Mouse (Mus musculus): ENCODE results near the gene Peli2.

Gene Peli2

DNA sequence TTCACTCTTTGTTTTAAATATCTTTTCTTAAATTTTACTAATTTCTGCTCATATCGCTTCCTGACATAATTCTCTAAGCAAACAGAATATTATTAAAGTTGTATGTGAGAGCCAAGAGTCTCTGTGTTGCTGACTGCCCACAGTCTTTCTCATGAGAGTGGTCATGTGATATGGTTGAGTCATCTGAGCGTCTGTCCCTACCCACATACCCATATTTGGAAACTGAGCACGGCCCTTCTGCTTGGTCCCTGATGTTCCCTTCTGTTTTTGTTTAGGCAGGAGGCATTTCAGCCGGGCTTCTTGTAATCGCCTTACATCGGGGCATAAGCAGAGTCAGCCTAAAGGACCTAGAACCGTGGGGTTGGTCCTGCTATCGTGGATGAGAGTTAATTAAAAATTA, 68.7 kb downstream of the Peli2 start:
- DNase-seq (ENCODE audit: low spot score in 2 of 2): no peak

DNA sequence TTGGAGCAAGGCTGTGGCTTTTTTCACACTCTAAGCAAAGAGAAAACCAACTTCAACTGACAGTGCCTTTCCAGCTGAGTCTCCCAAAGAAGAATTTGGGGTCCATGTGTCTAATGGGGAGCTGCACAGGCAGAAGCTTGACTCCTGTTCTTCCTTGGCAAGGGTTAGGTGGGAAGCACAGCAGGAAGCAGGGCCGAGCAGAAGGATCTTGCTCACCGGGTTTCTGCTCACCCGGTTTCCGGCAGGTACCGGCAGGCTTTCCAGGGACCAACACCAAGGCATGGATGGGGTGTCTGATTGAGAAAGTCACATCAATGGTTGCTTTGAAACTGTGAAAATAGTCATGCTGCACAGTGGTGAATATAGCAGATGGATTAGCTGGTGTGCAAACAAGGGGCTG, 70.3 kb downstream of the Peli2 start:
- DNase-seq (ENCODE audit: low spot score in 2 of 2): no peak

DNA sequence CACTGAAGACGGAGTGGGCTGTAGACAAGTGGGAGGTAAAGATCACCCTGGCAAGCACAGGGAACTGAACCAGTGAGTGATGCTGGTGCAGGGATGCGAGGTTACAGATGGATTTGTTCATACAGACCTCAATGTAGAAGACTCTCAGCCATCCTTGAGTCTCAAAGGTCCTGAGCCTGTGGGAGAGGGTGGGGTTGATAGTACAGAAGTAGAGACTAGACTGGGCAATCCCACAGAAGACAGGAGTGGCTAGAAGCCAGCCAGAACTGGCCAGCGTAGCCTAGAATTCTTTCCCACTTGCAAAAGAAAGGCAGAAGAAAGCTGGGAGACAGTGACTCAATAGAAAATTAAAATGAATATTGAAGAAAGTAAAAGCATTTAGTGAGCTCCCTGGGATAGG, 71.3 kb downstream of the Peli2 start:
- DNase-seq (ENCODE audit: low spot score in 2 of 2): no peak

DNA sequence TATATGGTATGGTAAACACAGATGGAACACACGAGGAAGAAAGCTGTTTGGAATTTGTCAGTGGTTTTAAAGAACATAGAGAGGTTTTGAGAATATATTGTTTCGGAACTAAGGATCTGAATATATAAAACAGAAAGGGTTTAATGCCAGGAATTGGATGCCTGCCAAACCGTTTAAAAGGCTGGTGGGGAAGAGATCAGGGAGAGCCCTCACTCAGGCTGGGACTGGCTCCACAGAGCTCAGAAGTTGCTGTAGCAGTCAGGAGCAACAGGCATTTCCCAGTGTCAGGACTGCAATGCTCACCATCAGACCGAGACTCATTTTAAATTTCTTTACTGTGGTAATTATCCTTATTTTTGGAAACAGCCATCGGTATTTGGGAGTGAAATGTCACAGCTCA, 76.2 kb downstream of the Peli2 start:
- no peak for DNase-seq (ENCODE audit: low spot score in 2 of 2)

DNA sequence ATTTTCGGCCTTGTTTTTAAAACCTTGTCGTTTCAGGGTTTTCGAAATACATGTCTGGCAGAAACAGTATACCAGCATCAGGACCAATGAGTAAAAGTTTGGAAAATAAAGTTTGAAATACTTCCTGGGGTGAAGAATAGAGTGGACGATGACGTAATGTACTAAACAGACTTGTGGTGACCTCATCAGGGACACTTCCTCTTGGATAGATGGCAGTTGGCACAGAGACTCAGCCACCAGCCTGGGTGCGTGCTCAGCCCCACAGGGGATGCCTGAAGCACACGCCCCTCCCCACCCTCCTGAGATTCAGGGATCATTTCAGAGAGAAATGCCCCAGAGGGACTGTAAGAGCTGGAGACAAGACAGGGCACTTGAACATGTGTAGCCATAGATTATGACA, 76.7 kb downstream of the Peli2 start:
- DNase-seq (ENCODE audit: low spot score in 2 of 2): no peak

DNA sequence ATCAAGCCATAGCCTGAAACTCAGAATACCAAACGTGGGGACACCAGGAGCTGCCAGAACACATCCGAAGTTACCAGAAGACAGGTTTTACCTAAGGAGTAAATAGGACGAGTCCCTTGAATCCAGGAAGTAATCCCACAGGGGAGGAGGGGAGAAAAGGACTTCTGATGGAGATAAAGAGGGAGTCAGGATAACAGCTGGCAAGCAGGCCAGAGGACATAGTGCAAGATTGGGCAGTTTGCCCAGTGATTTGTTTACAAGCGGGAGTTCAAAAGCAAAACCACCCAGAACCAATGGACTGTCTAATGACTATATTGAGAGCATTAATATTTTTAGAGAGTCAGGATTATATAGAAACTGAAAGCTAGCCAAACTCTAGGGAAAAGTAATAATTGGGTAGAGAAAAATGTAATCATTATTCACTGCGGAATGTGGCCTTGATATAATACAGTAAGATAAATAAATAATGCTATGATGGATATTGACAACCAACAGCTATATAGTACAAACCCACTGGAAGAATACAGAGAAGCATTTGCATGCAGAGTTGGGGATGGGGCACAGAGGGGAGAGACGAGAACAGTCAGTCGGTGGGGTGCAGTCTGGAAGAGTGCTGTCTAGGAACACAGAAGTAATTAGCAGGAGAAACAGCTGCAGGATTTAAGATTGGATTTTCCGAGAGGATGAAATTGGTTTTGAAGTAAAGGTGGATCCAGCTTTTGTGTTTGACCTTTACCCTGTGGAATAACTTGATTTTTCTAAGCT, 77.7 kb downstream of the Peli2 start:
- no peak for DNase-seq (ENCODE audit: low spot score in 2 of 2)

DNA sequence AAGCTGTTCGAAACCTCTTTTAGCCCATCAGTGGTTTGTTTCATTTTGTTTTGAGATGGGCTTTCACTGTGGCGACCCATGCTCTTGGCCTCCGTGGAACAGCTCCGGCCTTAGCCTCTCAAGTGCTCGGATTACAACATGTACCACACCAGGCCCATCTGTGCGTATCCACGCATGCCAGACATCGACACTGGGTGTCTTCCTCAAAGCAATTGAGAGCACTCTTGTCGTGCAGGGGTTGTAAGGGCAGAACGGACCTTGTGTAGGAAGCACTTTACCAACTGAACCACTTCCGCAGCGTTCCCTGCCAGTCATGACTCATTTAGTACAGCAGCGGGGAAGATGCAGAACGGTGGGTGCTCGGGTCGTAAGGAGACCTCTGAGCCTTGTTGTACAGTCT, 78.3 kb downstream of the Peli2 start:
- no peak for DNase-seq (ENCODE audit: low spot score in 2 of 2)

DNA sequence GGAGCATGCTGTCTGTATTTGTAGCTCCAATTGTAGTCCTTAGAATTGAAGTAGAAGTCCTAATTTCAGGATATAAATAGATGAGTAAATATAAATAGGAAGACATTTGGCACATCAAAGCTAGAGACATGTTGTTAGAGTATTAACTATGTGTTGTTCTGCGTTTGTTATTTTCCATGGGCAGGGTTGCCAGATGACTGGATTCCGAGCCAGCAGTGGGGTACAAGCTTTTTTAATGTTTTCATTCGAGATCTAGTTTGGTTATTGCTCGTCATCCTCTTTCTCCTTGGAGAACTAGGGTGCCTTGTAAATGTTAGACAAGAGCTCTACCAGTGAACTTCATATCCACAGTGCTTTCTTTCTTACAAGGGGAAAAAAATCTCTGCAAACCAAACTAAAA, 78.9 kb downstream of the Peli2 start:
- no peak for DNase-seq (ENCODE audit: low spot score in 2 of 2)

DNA sequence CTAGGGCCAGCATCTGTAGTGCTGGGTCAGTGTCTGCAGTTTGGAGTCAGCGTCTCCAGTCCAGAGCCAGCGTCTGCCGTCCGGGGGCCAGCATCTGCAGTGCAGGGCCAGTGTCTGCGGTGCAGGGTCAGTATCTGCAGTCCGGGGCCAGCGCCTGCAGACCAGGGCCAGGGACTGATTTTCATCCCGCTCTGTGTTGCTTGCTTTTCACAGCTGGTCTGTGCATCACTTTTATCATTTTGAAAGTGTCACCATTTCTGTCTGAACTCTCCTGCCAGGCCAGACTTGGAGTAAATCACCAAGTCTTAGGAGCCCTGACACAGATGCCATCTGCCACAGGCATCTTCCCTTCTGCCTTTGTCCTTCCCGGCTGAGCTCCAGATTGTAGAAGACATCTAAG, 79.7 kb downstream of the Peli2 start:
- DNase-seq (ENCODE audit: low spot score in 2 of 2): no peak

DNA sequence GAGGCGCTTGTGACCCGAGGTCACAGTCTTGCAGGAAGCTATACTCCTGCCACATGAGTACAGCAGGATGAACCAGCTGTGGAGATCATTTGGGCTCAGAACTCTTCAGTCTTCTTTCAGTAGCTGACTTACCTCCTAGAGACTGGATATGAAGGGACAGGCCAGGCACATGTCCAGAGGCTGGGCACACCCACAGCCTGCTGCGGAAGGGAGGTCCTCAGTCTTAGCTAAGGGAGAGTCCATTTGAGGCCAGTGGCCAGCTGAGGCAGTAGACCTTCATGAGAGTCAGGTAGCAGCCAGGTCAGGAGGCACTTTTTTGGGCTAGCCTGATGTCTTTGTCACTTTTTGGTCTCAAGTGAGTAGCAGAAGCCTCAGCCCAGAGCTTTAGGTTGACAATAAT, 80.2 kb downstream of the Peli2 start:
- DNase-seq (ENCODE audit: low spot score in 2 of 2): no peak

DNA sequence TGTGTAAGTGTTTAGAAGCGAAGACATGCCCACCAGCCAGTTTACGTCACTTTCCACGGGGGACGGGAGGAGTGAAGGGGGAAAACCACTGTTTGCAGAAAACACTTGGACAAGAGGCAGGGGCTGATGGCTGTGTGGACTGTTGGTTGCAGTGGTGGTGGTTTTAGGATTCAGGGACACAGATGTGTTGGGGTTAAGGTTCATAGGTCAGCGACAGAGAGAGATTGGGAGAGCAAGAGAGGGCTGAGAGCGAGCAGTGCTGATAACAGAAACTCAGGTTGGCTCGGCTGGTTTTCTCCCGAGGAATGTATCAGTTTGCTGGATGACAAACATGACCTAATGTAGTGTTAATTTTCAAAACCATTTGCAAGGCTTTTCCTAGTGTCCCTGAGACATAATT, 80.8 kb downstream of the Peli2 start:
- DNase-seq (ENCODE audit: low spot score in 2 of 2): no peak

DNA sequence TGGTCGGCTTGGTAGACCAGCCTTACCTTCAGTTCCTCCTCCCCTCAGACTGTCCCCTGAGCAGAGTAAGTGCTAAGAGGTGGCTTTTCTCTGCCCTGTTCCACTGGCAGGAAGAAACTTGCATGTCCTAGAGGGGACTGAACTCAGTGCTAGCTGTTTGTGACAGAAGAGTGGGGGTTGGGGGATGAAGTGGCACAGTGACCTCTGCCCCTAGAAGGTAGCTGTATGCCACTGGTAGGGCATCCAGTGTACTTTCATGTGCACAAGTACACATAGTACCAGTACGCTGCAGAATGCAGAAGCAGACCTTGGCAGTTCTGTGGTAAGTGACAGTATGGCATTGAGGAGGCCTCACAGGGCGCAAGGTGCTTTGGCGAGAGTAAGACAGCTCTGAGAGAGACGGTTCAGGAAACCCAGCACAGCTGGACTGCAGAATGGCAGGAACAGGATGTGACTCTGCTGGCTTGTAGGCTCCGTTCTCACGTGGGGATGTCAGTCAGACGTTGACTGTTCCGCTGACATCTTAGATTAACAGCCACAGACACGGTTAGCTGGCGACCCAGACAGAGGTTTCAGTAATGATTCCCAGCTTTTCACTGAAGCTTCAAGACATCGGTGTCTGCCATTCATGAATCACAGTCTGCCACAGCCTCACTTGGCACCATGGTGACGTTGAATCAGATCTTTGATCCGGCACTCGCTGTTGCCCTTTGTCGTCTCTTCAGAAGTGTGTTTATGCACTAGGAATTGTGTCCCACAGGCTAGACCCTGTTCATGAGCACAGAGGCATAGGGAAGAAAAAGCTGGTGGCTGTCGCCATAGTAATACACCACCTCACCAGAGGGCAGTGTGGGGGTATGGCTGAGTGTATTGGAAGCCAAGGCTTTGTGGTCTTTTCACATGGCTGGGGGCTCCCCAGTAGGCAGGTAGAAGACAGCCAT, 81.7 kb downstream of the Peli2 start:
- no peak for DNase-seq (ENCODE audit: low spot score in 2 of 2)

DNA sequence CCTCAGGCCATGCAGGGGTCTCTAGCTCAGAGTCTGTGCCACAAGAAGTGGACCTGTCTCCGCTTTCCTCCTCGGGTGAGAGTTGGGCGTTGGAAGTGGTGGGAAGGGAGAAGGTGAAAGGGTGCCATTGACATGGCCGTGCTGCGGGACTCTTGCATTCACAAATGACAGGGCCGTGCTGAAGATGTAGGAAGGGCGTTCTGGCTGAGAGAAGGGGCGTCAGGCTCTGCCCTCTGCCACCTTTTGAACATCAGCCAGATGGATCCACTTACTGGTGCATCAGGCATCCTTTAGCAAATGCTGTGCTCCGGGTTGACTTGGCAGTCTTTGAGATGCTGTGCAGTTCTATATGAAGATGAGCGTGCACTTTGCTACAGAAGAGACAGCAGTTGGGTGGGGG, 84.4 kb downstream of the Peli2 start:
- DNase-seq (ENCODE audit: low spot score in 2 of 2): no peak

DNA sequence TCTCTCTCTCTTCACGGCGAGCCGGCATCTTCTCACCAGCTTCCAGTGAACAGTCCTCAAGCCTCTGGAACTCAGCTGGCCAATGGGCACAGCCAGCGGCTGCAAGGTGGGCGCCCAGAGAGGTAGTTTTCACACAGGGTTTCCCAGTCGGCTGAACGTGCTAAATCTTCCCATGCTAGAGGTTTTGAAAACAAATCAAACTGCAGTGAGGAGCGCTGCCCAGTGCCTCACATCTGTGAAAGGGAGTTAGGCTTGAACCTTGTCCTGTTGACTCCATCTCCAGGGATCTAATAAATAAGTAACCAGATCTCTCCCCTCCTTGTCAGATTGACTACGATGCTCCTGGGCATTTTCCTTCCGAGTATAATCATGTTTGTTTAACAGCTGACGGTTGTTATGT, 85.0 kb downstream of the Peli2 start:
- no peak for DNase-seq (ENCODE audit: low spot score in 2 of 2)

DNA sequence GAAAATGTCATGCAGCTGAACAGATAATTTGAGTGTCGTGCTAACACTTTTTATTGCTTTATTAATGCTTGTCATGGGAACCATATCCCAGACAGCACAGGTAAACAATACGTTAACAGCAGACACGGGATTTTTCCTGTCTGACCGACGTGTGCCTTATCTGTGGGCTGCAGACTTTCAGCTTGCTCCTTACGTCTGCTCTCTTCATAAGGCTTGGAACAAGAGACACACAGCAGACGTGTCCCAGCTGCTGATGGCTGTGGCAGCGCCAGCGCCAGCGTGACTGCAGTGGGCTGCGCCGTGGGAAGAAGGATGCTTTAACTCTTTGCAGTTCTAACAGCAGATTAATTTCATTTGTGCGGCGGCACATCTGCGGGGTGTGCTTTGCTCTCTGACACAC, 86.5 kb downstream of the Peli2 start:
- DNase-seq (ENCODE audit: low spot score in 2 of 2): no peak

DNA sequence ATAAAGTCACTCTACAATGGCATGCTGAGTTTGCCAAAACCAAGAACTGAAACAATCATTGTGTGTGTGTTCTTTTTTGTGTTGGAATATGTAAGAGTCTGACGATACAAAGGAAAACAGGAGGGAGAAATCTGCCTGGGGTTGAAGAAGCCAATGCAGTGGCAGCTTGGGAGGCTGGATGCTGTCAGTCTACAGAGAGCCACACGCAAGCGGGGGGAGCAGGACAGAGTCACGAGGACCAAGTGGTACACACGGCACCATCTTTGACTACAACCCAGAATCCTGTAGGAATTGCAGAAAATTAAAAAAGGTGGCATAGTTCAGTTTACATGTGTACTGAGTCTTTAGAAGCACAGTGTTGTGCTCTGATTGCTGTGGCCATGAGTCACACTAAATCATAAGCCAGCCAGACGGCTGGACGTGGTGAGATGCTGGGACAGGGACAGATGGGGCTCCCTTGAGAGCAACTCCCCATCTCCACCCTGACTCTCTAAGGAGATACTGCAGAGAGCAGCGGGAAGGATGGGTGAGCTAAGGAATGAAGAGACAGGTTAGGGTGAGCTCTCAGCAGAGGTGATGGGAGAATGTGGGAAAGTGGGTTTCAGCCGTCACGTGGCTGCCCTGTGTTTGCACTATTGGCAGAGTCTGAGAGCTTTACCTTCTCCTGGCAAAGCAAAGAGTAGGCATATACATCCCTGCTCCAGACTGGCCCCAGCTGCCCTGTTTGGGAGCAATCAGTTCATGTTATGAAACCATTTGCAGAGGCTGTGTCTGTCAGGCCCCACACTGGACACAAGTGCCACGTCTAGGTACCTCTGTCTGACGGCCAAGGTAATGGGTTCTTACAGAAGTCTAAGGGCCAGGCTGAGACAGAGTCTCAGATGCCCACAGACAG, 87.4 kb downstream of the Peli2 start:
- DNase-seq (ENCODE audit: low spot score in 2 of 2): no peak

DNA sequence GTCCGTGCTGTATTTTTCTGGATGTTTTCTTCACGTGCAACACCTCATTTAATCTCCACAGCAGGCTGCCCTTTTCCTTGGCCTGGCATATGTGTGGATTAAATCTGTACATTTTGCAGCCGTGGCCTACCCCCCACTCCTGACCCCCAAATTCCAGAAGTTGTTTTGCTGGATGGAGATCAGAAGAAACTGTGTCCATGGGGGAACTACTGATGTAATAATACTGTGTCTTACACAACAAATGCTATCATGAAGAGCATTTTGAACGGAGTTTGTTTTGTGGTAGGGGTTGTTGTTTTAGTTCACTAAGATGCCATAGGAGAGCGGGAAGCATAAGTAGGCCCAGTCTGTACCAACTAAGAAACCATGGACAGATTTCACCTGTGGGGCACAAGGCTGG, 88.8 kb downstream of the Peli2 start:
- no peak for DNase-seq (ENCODE audit: low spot score in 2 of 2)

DNA sequence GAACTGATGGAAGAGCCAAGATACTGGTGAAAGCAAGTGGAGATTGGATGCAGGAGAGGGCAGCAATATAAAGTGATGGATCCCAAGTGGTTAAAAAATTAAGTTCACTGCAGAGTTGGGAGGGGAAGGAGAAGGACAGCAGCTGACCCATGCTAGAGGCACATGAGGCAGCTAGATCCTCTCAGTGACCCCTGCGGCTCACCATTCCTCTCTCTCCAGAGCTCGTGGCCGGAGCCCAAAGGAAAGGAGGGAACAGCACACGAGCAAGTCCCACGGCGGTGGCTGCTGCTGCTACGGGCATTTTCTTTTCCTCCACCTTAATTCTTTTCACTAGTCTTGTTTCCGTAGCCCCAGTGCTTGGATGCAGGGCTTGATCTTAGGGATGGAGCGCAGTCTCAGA, 89.5 kb downstream of the Peli2 start:
- no peak for DNase-seq (ENCODE audit: low spot score in 2 of 2)

DNA sequence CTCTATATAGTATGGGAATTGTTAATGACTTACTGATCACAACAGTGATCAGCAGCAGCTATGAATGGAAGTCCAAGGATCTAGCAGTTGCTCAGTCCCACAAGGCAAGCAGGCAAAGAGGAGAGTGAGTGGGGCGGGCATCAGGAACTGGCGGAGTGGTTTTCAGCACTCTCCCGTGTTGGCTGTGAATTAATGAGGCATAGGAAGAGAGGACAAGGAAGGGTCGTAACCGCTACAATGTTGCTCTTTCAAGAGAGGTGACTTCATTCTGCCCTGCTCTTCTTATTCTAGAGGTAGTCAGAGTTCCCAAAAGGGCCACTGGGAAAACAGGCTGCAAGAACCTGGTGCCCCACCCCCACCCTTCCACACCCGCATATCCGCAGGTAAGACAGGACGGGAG, 90.9 kb downstream of the Peli2 start:
- DNase-seq (ENCODE audit: low spot score in 2 of 2): no peak

DNA sequence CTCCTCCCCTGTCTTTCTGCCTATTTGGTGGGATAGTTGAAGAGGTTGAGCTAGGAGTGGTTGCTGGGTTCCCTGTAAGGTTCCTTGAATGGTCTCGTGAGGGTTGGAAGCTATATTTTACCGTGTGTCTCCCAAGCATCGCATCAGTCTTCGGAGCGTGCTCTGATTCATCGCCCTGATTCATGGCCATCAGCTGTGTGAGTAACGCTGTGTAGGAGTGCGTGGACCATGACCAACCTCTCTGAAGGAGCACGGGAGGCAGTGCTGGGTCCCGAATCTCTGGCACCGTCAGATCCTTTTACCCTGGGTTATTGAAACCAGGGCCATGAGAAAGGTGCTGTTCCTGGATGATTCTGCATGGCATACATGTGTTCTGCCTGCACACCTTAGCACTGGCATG, 92.2 kb downstream of the Peli2 start:
- no peak for DNase-seq (ENCODE audit: low spot score in 2 of 2)

DNA sequence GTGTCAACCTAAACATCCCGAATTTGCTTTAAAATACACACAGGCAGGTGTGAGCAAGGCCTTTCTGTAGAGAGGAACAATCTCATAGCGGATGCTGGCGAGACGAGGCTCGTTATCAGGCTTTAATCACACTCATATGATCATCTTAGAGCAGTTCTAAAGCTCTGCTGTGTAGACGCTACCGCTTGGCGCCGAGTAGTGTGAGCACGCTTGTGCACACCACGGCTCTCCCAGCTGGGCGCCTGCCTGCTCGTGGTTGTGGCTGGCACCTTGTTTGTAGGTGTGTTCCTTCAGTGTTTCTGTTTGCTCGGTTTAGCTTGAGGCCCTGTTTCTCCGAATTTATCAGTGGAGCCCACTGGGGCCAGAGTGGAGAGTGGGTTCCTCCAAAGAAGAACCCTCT, 93.0 kb downstream of the Peli2 start:
- no peak for DNase-seq (ENCODE audit: low spot score in 2 of 2)

DNA sequence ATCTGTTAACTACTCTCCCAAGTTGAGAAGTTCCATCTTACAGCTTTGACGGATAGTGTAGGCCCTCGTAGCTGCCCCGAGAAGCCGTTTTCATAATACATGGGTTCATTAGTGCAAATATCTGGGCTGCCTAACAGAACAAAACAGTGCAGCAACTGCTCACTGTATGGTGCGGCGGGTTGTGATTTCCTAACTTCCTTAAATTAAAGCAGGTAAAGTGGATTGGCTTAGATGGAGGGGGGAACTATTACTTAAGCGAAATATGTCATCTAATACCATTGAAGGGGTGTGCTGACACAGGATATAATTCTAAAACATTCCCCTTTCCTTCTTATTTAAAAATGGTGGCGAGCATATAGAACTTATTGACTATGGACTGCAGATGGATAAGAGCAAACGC, 101.4 kb downstream of the Peli2 start:
- DNase-seq (ENCODE audit: low spot score in 2 of 2): no peak

All from spleen, postnatal 14 days (tissue).